Mouse (Mus musculus) induced T-regulatory cell, adult 2 months (primary cell): Measurements from ENCODE around the gene Olfr1414.
"Not testable (repeated sequence)": the region's sequence is repeated elsewhere in the genome, so short reads cannot be mapped to it uniquely, and the experiment has no call there.

Experiments
- DNase-seq: peaks from one replicate; pipeline ENCODE4 v3.0.0-alpha.2; 2012; ENCODE audit warnings: low read depth

Gene Olfr1414

DNA sequence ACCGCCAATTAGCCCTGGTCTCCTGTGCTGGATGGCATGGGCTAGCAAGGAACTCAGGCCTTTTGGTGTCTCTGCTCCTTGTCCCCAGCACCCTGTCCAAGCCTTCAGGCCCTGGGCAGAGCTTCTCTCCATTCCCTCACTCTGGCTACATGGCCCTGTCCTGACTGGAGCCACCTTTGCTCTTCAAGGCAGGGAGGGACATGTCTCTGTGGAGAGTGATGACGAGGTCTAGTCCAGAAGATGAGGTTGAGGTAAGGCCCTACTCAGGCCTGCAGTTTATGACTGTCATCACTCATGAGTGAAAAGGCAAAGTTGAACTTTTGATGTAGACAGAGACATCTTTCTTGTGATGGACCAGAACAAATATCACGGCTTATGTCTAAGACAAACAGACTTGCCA is at the start of gene Olfr1414:
Olfr1414 (minus strand) TSS at position 101 of the 400 bp plus-strand sequence.
- DNase-seq = no peak

DNA sequence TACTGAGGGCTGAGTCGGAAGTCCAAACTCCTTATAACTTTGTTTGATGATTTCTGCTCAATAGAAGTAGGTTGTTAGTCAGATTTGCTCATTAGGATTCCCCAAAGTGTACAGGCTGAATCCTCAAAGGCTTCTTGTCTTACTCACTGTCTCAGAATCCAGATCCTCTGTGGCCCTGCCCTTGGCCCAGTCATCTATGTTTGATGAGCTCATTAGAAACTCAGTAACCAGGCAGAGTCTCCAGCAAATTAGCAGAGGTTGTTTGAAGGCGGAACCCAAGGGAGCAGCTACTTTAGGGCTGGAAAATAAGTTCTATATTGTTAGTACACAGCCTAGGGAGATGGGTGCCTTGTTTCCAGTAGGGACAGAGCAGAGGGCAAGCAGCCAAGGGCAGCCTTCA is 27.5 kb upstream of the Olfr1414 start:
- DNase-seq = no peak

DNA sequence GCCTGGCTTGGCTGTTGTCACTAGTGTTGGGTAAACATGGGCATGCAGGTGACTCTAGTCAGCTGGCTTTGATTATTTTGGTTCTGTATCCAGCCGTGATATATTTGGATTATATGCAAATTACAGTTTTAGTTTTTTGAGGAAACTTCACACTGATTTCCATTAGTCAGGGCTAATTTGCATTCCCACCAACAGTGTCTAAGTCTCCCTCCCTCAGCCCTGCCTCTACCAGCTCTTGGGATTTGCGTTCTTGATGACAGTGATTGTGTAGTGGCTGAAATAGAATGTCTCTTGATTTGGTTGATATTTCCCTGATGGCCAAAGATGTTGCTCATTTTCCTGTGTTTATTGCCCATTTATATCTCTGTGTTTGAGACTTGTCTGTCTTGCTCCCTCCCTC is 20.6 kb upstream of the Olfr1414 start:
- no peak for DNase-seq

DNA sequence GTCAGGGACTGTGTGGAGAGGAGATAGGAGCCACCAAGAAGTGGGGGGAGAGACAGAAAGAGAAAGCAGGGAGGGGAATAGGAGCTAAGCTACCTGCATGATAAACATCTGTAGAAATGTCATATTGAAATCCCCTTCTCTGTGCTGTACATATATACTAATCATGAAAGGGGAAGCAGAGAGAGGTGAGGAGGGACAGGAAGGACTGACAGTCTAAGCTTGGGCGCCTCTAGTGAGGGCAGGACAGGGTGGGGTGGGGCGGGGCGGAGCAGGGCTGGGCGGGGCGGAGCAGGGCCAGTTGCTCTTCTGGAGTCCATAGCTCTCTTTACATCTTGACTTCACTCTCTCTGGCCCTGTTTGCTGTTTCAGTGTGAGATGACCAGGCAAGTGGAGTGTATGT is 18.5 kb upstream of the Olfr1414 start:
- peak; percentile 17 for DNase-seq

DNA sequence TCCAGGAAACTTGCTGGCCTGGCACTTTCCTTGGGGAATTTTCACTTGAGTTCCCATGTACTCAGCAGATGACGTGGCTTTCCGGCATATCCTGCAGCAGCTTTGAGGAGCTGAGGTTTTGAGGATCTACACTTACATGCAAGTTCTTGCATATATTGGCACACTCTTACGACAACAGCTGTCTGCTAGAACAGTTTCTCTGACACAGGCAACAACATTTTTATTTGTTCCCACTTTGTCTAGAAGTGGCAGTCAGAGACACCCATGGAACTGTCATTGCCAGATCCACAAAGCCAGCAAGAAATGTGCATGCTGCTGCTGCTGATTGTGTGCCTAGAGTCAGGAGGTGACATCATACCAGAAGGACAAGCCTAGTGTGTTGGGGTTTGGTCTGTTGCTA is 5.3 kb upstream of the Olfr1414 start:
- DNase-seq = no peak

DNA sequence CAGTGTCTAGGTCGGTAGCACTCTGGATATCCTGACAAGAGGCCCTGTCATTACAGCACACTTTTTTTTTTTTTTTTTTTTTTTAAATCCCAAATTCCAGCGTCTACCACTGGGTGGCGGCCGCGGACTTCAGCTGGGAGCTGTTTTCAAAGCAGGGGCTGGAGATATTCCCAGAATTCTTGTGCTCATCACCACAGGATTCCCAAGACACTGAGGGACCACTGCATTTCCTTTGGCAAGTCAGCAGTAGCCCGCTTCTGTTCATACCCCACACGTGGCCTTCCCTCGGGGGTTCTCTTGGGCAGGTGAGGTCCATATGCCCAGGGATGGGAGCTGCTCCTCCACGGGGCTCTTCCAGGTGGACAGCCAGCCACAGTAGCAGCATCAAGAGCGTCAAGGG is 2.9 kb upstream of the Olfr1414 start:
- peak; percentile 24 for DNase-seq

DNA sequence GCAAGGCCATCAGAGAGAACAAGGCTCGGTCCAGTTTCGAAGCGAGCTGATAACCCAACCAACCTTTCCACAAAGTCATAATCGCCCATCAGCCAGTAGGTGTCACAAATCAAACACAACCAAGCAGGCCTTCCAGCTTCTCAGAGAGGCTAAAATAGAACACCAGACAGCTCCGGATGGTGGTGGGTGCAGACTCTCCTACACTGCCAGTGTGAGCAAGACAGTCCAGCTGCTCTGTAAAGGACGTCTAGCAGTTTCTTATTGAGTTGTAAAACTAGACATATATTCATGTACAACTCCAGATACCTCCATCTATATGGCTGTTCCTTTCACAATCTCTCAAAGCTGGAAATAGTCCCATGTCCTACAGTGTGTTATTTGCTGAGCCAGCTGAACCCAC is 585 bp upstream of the Olfr1414 start:
- no peak for DNase-seq

DNA sequence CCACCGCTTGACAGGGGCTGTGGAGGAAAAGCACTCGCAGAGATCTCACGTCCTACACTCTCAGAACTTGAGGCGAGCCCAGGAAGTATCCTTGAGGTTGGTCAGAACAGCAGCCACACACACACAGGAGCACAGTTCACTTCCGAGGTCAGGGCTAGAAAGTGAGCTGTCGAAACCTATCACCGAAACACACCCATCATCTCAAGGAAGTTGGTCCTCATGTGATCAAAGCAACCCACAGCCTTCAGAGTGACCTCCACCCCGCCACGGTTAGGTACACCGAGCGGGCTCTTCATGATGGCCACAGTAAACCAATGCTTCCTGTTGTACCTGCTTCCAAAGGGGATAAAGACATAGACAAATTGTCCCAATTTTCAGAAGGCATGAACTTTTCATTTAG is 3.1 kb downstream of the Olfr1414 start:
- no peak for DNase-seq

DNA sequence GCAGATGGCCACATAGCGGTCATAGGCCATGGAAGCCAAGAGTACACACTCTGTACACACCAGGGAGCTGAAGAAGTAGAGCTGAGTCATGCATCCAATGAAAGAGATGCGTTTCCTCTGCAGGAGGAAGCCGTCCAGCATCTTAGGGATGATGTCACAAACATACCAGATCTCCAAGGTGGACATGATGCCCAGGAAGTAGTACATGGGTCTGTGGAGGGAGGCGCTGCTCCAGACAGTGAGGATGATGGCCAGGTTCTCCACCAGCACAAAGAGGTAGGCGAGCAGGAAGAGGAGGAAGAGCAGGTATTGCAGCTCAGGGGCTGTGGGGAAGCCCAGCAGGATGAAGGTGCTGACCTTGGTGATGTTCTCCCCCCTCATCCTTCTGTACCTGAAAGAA is 6.8 kb downstream of the Olfr1414 start:
- DNase-seq = not testable (repeated sequence)

DNA sequence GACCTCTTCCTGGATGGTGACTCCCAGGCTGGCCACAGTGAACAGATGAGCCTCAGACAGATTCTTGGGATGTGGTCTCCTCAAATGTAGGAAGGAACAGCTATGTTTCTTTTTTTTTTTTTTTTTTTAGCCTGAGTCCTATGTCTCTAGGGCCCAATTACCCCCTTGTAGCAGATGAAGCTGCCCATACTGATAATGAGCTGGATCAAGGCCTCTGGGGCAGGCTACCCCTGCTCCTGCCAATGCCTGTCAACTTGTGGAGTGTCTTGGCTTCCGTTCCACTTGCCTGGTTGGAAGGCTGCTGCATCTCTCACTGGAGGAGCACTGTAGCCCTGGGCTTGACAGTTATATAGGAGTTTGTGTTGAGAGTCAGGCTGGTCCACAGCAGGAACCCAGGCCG is 22.5 kb downstream of the Olfr1414 start, which contains the start of gene Olfr1415:
Olfr1415 (minus strand) TSS at position 101 of the 400 bp plus-strand sequence.
- no peak for DNase-seq

DNA sequence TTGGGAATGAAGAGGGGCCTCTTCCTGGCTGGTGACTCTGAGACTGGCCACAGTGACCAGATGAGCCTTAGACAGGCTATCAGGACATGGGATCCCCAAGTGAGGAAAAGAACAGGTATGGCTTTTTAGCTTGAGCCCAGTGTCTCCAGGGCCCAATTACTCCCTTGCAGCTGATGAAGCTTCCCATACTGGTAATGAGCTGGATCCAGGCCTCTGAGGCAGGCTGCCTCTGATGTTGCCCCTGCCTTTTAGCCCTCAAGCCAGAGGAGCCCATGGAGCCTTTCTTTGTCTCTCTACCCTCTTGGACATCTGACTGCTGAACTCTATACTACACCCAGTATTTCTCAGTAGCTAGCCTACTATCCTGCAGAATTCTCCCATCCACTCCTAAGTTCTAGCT is 33.4 kb downstream of the Olfr1414 start, which contains the start of gene Olfr1416:
Olfr1416 (minus strand) TSS at position 101 of the 400 bp plus-strand sequence.
- DNase-seq = no peak

DNA sequence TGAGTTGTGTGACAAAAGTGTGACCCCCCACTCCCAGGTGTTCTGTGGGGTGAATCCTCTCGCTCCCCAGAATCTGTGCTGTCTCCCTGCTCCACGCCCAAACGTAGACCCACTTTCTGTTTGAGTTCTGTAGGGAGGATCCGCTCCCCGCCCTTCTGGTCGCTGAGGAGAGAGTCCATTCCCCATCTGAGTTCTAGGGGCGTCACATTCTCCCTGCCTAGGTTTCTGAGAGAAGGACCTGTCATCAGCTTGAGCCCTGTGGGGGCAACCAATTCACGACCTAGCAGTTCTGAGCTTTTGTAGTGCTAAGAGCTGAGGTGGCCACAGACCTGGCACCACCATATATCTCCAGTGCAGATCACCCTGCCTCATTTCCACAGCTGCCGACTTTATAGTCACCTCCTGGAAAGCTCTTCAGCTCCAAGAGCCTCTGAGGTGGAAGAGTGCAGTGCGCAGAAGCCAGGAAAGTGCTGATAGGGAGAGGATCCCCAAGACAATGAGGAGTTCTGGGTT is 44.3 kb downstream of the Olfr1414 start:
- DNase-seq = no peak

DNA sequence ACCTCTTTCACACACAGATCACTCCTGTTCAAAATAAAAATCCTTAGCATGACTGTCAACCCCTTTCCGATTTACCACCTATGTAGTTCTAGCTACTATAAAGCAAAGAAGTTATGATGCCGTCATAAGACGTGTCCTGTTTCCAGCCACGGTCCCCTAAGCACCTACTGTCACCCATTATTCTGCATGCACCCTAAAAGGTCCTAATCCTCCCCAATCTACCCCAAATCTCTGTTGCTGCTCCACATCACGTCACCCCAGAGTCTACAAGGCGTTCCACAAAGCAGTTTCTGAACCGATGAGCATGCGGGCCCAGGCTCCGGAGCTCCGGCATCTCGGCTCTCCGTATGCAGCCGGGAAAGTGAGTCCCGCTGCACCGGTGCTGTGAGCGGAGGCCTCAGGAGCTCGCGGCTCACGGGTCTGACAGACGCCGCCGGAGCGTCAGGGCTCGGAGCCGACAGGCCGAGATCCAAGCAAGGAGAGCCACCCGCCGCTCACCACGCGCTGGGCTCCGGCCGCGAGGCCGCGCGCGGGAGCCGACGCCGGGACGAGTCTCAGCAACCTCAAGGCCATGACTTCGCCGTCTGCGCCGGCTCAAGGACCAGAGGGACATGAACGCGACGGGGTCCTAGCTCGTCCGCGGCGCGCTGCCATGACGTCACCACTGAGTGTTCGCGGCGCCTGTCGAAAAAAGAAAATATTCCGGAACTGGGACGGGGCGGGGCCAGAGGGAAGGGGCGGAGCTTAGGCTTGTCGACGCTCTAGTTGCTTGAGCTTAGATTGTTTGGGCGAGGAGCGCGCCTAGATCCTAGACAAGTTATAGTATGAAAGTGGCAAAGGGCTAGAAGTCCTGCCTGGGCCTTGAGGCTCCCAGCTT is 45.1 kb downstream of the Olfr1414 start, which contains the start of gene Ndufa10:
Ndufa10 (minus strand) TSS at position 696 of the 877 bp plus-strand sequence.
- DNase-seq = peak; percentile 98

DNA sequence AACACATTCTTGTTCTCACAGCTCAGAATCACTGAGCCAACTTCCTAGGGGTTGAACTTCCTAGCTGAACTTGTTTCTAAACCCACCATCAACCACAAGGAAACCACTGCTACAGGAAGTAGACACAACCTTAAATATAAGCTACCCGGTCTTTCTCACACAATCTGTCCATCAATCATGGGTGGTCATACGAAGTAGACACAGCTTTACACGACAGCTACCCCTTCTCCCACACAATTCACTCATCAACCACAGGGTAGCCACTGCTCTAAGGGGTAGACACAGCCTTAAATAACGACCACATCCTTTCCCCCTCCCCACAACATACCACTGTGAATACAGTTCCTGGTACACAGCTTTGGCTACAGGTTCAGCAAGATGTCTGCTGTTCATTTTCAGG is 49.6 kb downstream of the Olfr1414 start:
- DNase-seq = peak; percentile 59

DNA sequence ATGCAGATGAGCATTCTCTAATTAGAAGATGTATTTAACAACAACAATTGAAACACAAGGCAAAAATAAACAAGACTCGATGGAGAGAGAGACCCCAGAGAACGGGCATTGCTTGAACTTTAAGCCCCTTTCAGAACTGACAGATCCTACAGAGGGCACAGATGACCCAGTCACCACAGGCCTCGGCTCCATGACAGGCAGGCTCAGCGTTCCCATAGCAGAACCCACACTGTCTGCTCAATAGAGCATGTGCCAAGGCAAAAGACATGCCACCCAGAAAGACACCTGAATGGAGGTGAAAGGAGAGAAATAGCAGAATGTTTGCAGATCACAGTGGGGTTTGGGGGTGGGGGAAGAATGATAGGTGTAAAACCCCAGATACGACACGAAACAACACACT is 60.0 kb downstream of the Olfr1414 start:
- no peak for DNase-seq

DNA sequence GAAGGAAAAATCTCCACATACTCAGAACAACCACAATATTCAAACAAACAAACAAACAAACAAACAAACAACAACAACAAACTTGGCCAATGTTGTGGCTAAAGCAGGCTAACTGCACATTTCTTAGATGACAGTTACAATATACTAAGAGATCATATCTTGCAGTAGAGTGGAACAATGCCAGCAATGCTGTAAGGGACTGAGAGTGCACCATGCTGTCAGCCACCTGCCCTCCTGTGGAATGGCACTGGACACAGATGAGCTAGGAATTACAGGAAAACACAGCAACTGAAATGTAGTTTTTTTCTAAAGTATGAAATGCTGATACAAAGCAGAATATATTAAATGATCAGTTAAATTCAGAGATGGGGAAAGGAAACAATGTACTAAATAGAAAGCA is 60.7 kb downstream of the Olfr1414 start:
- DNase-seq = no peak
